Comparison of ENCODE assay signal across 28 mouse cellular contexts in genomic region chr10:22668509-22668908, GRCm38 (mm10). TPM values are rescaled to one million over a fixed set of nuclear protein-coding genes. Genes with fewer than 3 reads are reported as not detected.
"Had no signal": no experiment of that assay in that cellular context is flagged by ENCODE, and none has a peak within 500 bp of the region (broad histone marks: within the 10 kb centered on the region; RNA-seq: fewer than 3 reads in every experiment).

No protein-coding gene starts in this region.

- H3K27me3 ChIP-seq: heart, embryonic 13.5 days; heart, embryonic 15.5 days; hindbrain, embryonic 12.5 days; intestine, embryonic 15.5 days had no signal

- H3K4me2 ChIP-seq: heart, embryonic 11.5 days; heart, embryonic 13.5 days; heart, embryonic 15.5 days; hindbrain, embryonic 12.5 days; hindbrain, embryonic 14.5 days; intestine, embryonic 15.5 days; limb, embryonic 12.5 days; liver, embryonic 11.5 days had no signal

- H3K4me3 ChIP-seq: gastrocnemius, adult 2 months; heart, adult 2 months; heart, embryonic 13.5 days; heart, embryonic 15.5 days; hindbrain, embryonic 10.5 days; hindbrain, embryonic 12.5 days; intestine, embryonic 15.5 days; left cerebral cortex, adult 2 months; limb, embryonic 10.5 days; limb, embryonic 12.5 days had no signal

- H3K9me3 ChIP-seq: heart, embryonic 13.5 days; heart, embryonic 15.5 days; hindbrain, embryonic 10.5 days; hindbrain, embryonic 12.5 days; intestine, embryonic 15.5 days; limb, embryonic 10.5 days; limb, embryonic 12.5 days had no signal

- H3K27ac ChIP-seq: gastrocnemius, adult 2 months; heart, adult 2 months; heart, embryonic 13.5 days; heart, embryonic 15.5 days; hindbrain, embryonic 10.5 days; hindbrain, embryonic 12.5 days; hindbrain, embryonic 14.5 days; intestine, embryonic 15.5 days; left cerebral cortex, adult 2 months; limb, embryonic 10.5 days; limb, embryonic 12.5 days had no signal

- ATAC-seq: hindbrain, embryonic 16.5 days; inflammation-experienced regulatory T-cells, adult 6 months; intestine, embryonic 15.5 days; intestine, postnatal 0 days had no signal

- H3K4me1 ChIP-seq: heart, embryonic 13.5 days; heart, embryonic 15.5 days; hindbrain, embryonic 10.5 days; hindbrain, embryonic 12.5 days; intestine, embryonic 15.5 days; limb, embryonic 10.5 days had no signal

- H3K9ac ChIP-seq: heart, embryonic 13.5 days; heart, embryonic 15.5 days; hindbrain, embryonic 12.5 days; hindbrain, embryonic 14.5 days; intestine, embryonic 15.5 days; limb, embryonic 12.5 days had no signal

- H3K36me3 ChIP-seq: heart, embryonic 13.5 days; heart, embryonic 15.5 days; hindbrain, embryonic 10.5 days; hindbrain, embryonic 12.5 days; intestine, embryonic 15.5 days; limb, embryonic 10.5 days; limb, embryonic 12.5 days had no signal

- DNase-seq: gastrocnemius, adult 2 months; gastrocnemius, postnatal 10 days; gastrocnemius, postnatal 25 days; heart, adult 2 months; heart, postnatal 14 days; heart, postnatal 36 days; kidney, adult 18-20 months; kidney, adult 8-10 months; kidney, postnatal 10 days; kidney, postnatal 25 days; kidney, postnatal 4 days; layer of hippocampus, adult 9-11 months; liver had no signal

RNA-seq across cellular contexts. Expression of gene Slc2a12, which starts 23.7 kb away (rescaled TPM):
- total RNA-seq: granulocyte monocyte progenitor cell, adult 5-6 weeks had no signal
